ENCODE assay signal across 26 mouse cellular contexts in the genomic region with DNA sequence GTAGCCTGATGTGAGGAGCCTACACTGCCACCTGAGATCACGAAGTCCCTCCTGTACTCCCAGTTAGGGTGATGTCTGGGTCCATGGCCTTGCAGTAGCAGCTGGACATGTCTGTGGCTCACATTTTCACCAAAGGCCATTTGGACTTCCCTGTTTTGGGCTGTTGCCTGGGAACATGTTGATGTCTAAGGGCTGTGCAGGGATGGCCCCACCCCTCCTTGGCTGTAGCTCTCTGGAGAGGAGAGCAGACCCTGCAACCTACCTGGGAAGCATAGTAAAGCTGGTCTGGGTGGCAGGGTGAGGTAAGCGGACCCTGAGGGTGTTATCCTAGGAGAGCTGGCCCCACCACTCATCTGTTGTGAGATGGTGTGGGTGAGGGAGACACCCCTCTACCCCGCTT. TPM values are rescaled to one million over a fixed set of nuclear protein-coding genes. Genes with fewer than 3 reads are reported as not detected.
A peak's percentile ranks its signal among the peaks of the same experiment; 100 is the strongest.
DNase-seq lines count a peak whose midpoint lies in the region; ATAC-seq and TF ChIP-seq lines count a peak whose summit lies in the region.
"Had no signal": no experiment of that assay in that cellular context is flagged by ENCODE, and none has a peak within 500 bp of the region (broad histone marks: within the 10 kb centered on the region; RNA-seq: fewer than 3 reads in every experiment).

No protein-coding gene starts in this region.

- intact Hi-C loops in gastrocnemius, adult 2 months (cut with DNase I): loop anchor here (5.0 kb wide), 1 partner anchor 37 kb away; no protein-coding TSS in a partner anchor

- no peaks in the 10 kb centered on the region for H3K27me3 ChIP-seq in embryonic facial prominence, embryonic 12.5 days
- H3K27me3 ChIP-seq in embryonic facial prominence, embryonic 10.5 days (replicated peaks; ENCODE audit: low read depth, poor library complexity, severe bottlenecking): no peaks in the 10 kb centered on the region
- H3K27me3 ChIP-seq in intestine, embryonic 14.5 days (replicated peaks; ENCODE audit: control insufficient read depth, insufficient read depth, low read length): no peaks in the 10 kb centered on the region
- H3K27me3 ChIP-seq in intestine, embryonic 15.5 days (replicated peaks): no peaks in the 10 kb centered on the region
- H3K27me3 ChIP-seq: CH12.LX; embryonic facial prominence, embryonic 13.5 days; embryonic facial prominence, embryonic 15.5 days had no signal

- H3K27ac ChIP-seq in embryonic facial prominence, embryonic 12.5 days: no peak overlapping the region
- no peak overlapping the region for H3K27ac ChIP-seq in embryonic facial prominence, embryonic 10.5 days (replicated peaks)
- peak overlapping the region; percentile 64 for H3K27ac ChIP-seq in gastrocnemius, adult 2 months
- no peak overlapping the region for H3K27ac ChIP-seq in intestine, embryonic 14.5 days (ENCODE audit: low read depth)
- H3K27ac ChIP-seq in intestine, embryonic 15.5 days: no peak overlapping the region
- 0 out of 2 replicates have a peak overlapping the region, but pooled peaks have one; percentile 0 for H3K27ac ChIP-seq in ES-E14 (ENCODE audit: insufficient read depth, low read depth, low read length, poor library complexity, severe bottlenecking)
- H3K27ac ChIP-seq: embryonic facial prominence, embryonic 13.5 days; embryonic facial prominence, embryonic 15.5 days had no signal

- in situ Hi-C loops in ES-E14 (cut with MboI; ENCODE audit: low sequenced_read_pairs in 2 of 2, unreplicated experiment in 2 of 2): no loop called here

- no peak overlapping the region for H3K4me2 ChIP-seq in embryonic facial prominence, embryonic 12.5 days (replicated peaks)
- no peak overlapping the region for H3K4me2 ChIP-seq in intestine, embryonic 14.5 days (ENCODE audit: low read length)
- H3K4me2 ChIP-seq in intestine, embryonic 15.5 days (replicated peaks): no peak overlapping the region
- H3K4me2 ChIP-seq: embryonic facial prominence, embryonic 13.5 days; embryonic facial prominence, embryonic 15.5 days had no signal

- TF ChIP-seq CTCF in gastrocnemius, adult 2 months (IDR thresholded peaks at IDR 0.05): no peak

- no peak for DNase-seq in embryonic facial prominence, embryonic 10.5 days (ENCODE audit: low spot score)
- no peak for DNase-seq in gastrocnemius, adult 2 months
- DNase-seq in gastrocnemius, adult 18-20 months (ENCODE audit: low spot score): no peak
- peak; percentile 4 for DNase-seq in intestine, embryonic 14.5 days (ENCODE audit: low spot score)
- no peak for DNase-seq in ES-E14 (ENCODE audit: low read depth, low spot score)
- DNase-seq in retina, postnatal 1 day: no peak
- DNase-seq: adrenal gland, adult 2 months; adrenal gland, postnatal 10 days; adrenal gland, postnatal 25 days; B cell, adult 2 months; cerebellum, adult 11 months; cerebellum, adult 18-20 months; cerebellum, adult 8-10 months; cerebellum, adult 9-11 months; cerebellum, postnatal 14 days; cerebellum, postnatal 36 days; embryo, embryonic 11 days had no signal

- 0 out of 2 replicates have a peak, but pooled peaks have one; percentile 38 for ATAC-seq in embryonic facial prominence, embryonic 12.5 days (ENCODE audit: insufficient number of reproducible peaks, insufficient read depth, low FRiP score, low TSS enrichment)
- ATAC-seq in intestine, embryonic 14.5 days (replicated peaks; ENCODE audit: low FRiP score, low TSS enrichment, low read depth): no peak
- no peak for ATAC-seq in intestine, embryonic 15.5 days
- ATAC-seq: CD4-positive, CD25-positive, alpha-beta regulatory T cell, adult 4 months; forebrain, embryonic 14.5 days; forebrain, embryonic 16.5 days had no signal

- 93% methylated on average over 3 of the region's 3 CpGs for WGBS in embryonic facial prominence, embryonic 12.5 days
- whole genome bisulfite sequencing in embryonic facial prominence, embryonic 10.5 days: 91% methylated on average over 3 of the region's 3 CpGs
- WGBS in intestine, embryonic 14.5 days: 96% methylated on average over 3 of the region's 3 CpGs
- 94% methylated on average over 3 of the region's 3 CpGs for WGBS in intestine, embryonic 15.5 days

- H3K4me3 ChIP-seq in embryonic facial prominence, embryonic 12.5 days: no peak overlapping the region
- H3K4me3 ChIP-seq in embryonic facial prominence, embryonic 10.5 days: no peak overlapping the region
- H3K4me3 ChIP-seq in gastrocnemius, adult 2 months: 0 out of 2 replicates have a peak overlapping the region, but pooled peaks have one; percentile 3
- H3K4me3 ChIP-seq in intestine, embryonic 14.5 days (ENCODE audit: low read depth, low read length): no peak overlapping the region
- H3K4me3 ChIP-seq in intestine, embryonic 15.5 days (replicated peaks): no peak overlapping the region
- no peak overlapping the region for H3K4me3 ChIP-seq in ES-E14 (ENCODE audit: insufficient read depth in 1 of 2, low read depth in 1 of 2, low read length in 2 of 2, poor library complexity in 1 of 2, severe bottlenecking in 1 of 2)
- H3K4me3 ChIP-seq: embryonic facial prominence, embryonic 13.5 days; embryonic facial prominence, embryonic 15.5 days; erythroblast, embryonic 14.5 days had no signal

- H3K9ac ChIP-seq in embryonic facial prominence, embryonic 12.5 days: no peak overlapping the region
- H3K9ac ChIP-seq in intestine, embryonic 14.5 days (ENCODE audit: low read length): no peak overlapping the region
- no peak overlapping the region for H3K9ac ChIP-seq in intestine, embryonic 15.5 days
- no peak overlapping the region for H3K9ac ChIP-seq in ES-E14 (ENCODE audit: insufficient read depth, low read depth, low read length, poor library complexity, severe bottlenecking)
- H3K9ac ChIP-seq: embryonic facial prominence, embryonic 13.5 days; embryonic facial prominence, embryonic 15.5 days had no signal

- H3K9me3 ChIP-seq in embryonic facial prominence, embryonic 12.5 days: no peaks in the 10 kb centered on the region
- no peaks in the 10 kb centered on the region for H3K9me3 ChIP-seq in embryonic facial prominence, embryonic 10.5 days
- H3K9me3 ChIP-seq in intestine, embryonic 14.5 days (ENCODE audit: control insufficient read depth, low read length): no peaks in the 10 kb centered on the region
- H3K9me3 ChIP-seq in intestine, embryonic 15.5 days: no peaks in the 10 kb centered on the region
- no peaks in the 10 kb centered on the region for H3K9me3 ChIP-seq in ES-E14 (ENCODE audit: control insufficient read depth, insufficient read depth, low read depth, low read length)
- H3K9me3 ChIP-seq: embryonic facial prominence, embryonic 13.5 days; embryonic facial prominence, embryonic 15.5 days had no signal

- H3K36me3 ChIP-seq in embryonic facial prominence, embryonic 12.5 days: no peaks in the 10 kb centered on the region
- H3K36me3 ChIP-seq in embryonic facial prominence, embryonic 10.5 days (replicated peaks): no peaks in the 10 kb centered on the region
- no peaks in the 10 kb centered on the region for H3K36me3 ChIP-seq in intestine, embryonic 14.5 days (ENCODE audit: control insufficient read depth, insufficient read depth, low read length)
- no peaks in the 10 kb centered on the region for H3K36me3 ChIP-seq in intestine, embryonic 15.5 days
- no peaks in the 10 kb centered on the region for H3K36me3 ChIP-seq in ES-E14 (ENCODE audit: control insufficient read depth, insufficient read depth, low read length, poor library complexity, severe bottlenecking)
- H3K36me3 ChIP-seq: embryonic facial prominence, embryonic 13.5 days; embryonic facial prominence, embryonic 15.5 days had no signal

- H3K4me1 ChIP-seq in embryonic facial prominence, embryonic 12.5 days: peaks cover 17% of the 10 kb centered on the region; the same call in 1 of the 2 replicates
- peaks cover 23% of the 10 kb centered on the region for H3K4me1 ChIP-seq in embryonic facial prominence, embryonic 10.5 days
- 0 out of 2 replicates have a peak, but pooled peaks cover 3% of the 10 kb centered on the region for H3K4me1 ChIP-seq in intestine, embryonic 14.5 days (replicated peaks; ENCODE audit: control insufficient read depth, insufficient read depth, low read length)
- peaks cover 5% of the 10 kb centered on the region; the same call in 1 of the 2 replicates for H3K4me1 ChIP-seq in intestine, embryonic 15.5 days (replicated peaks)
- no peaks in the 10 kb centered on the region for H3K4me1 ChIP-seq in ES-E14 (ENCODE audit: control insufficient read depth in 2 of 2, insufficient read depth in 2 of 2, low read length in 2 of 2, poor library complexity in 1 of 2)

TF ChIP-seq in ES-E14, 5 proteins besides CTCF, POLR2A, EP300 and RAD21:
- no peak for TF ChIP-seq MAFK (IDR thresholded peaks at IDR 0.05; ENCODE audit: insufficient read depth, low read depth, low read length)
- TF ChIP-seq CHD2 (IDR thresholded peaks at IDR 0.05; ENCODE audit: low read depth, low read length): no peak
- no peak for TF ChIP-seq ZC3H11A (IDR thresholded peaks at IDR 0.05; ENCODE audit: borderline replicate concordance, low read depth, low read length)
- TF ChIP-seq HCFC1 (IDR thresholded peaks at IDR 0.05; ENCODE audit: borderline replicate concordance, insufficient read depth, low read length): no peak
- TF ChIP-seq ZNF384 (IDR thresholded peaks at IDR 0.05; ENCODE audit: low read depth, low read length): no peak

RNA-seq across cellular contexts. Expression of a gene that starts 7.9 kb away (rescaled TPM):
- 24.2 and 27.4 TPM in 2 replicates for polyA plus RNA-seq in embryonic facial prominence, embryonic 12.5 days (2016; fragmentation: Nextera tagmentation; extraction: Ambion mirVana)
- polyA plus RNA-seq in embryonic facial prominence, embryonic 10.5 days (2016; fragmentation: Nextera tagmentation; extraction: Ambion mirVana): 11.5 and 12.7 TPM in 2 replicates
- 10 to 100 TPM; 37.5 to 67.0 TPM for total RNA-seq in gastrocnemius, adult 2 months (2021)
- 10 to 100 TPM; 44.0 to 60.2 TPM for total RNA-seq in gastrocnemius, adult 18-20 months (2021)
- polyA plus RNA-seq in intestine, embryonic 14.5 days (2014; fragmentation: Nextera tagmentation; extraction: Ambion mirVana): 38.2 and 41.4 TPM in 2 replicates
- 33.0 and 34.0 TPM in 2 replicates for polyA plus RNA-seq in intestine, embryonic 15.5 days (2015; fragmentation: Nextera tagmentation; extraction: Ambion mirVana)
- total RNA-seq in ES-E14 (2012; rRNA removed): 1.9 and 7.4 TPM in 2 replicates
- polyA plus RNA-seq: erythroblast, embryonic 14.5 days had no signal

Comparison
In these comparisons a context has a peak if more than half of its experiments do, and no peak if none do; other contexts are left out.
1. H3K27ac ChIP-seq: peak in gastrocnemius, adult 2 months (single experiment) and ES-E14 (single experiment); none in embryonic facial prominence, embryonic 12.5 days (single experiment), embryonic facial prominence, embryonic 10.5 days (single experiment), intestine, embryonic 14.5 days (single experiment) and intestine, embryonic 15.5 days (single experiment).